Mouse (Mus musculus) common myeloid progenitor, adult 5-6 weeks (primary cell): ENCODE data around the gene 1700001P01Rik. TPM values are rescaled to one million over a fixed set of nuclear protein-coding genes. Genes with fewer than 3 reads are reported as not detected.

Experiments
- ATAC-seq: replicated peaks from 2 replicates; pipeline ENCODE4 v1.8.0; 2016; ENCODE audit warnings: low read depth, mild to moderate bottlenecking, moderate TSS enrichment, inconsistent platforms; ENCODE audit not compliant: poor library complexity, severe bottlenecking
- total RNA-seq: library from RNA; stranded (forward); fragments of 200-1000, 187-1606 nt; gene quantifications from 2 replicates; pipeline ENCODE4 v1.2.3, GENCODE M21; 2017

The 1700001P01Rik gene
- total RNA-seq = not detected in 2 replicates

GRCm38 (mm10) chr11:97775808-97776496 lies at the start of gene 1700001P01Rik:
Gene 1700001P01Rik (minus strand): TSS chr11:97775918.
- no peak for ATAC-seq

- peak; percentile 31 for ATAC-seq
These were observed 49.6 kb upstream of the 1700001P01Rik start for GRCm38 (mm10) chr11:97825295-97825694.

- 0 out of 2 replicates have a peak, but pooled peaks have one; percentile 12 for ATAC-seq
These were observed 49.2 kb upstream of the 1700001P01Rik start for GRCm38 (mm10) chr11:97824895-97825294.

GRCm38 (mm10) chr11:97824168-97824567 lies 48.5 kb upstream of the 1700001P01Rik start:
- no peak for ATAC-seq

GRCm38 (mm10) chr11:97822840-97823603 lies 47.3 kb upstream of the 1700001P01Rik start:
- ATAC-seq = no peak

GRCm38 (mm10) chr11:97821401-97822064 lies 45.8 kb upstream of the 1700001P01Rik start:
- ATAC-seq = no peak

- no peak for ATAC-seq
These were observed 45.1 kb upstream of the 1700001P01Rik start for GRCm38 (mm10) chr11:97820840-97821239.

GRCm38 (mm10) chr11:97819923-97820322 lies 44.2 kb upstream of the 1700001P01Rik start:
- ATAC-seq = no peak

GRCm38 (mm10) chr11:97819102-97819501 lies 43.4 kb upstream of the 1700001P01Rik start:
- no peak for ATAC-seq

GRCm38 (mm10) chr11:97818571-97818970 lies 42.9 kb upstream of the 1700001P01Rik start:
- ATAC-seq = no peak

GRCm38 (mm10) chr11:97818003-97818402 lies 42.3 kb upstream of the 1700001P01Rik start:
- ATAC-seq = no peak

- ATAC-seq = peak; percentile 34; the same call in 1 of the 2 replicates
These were observed 41.7 kb upstream of the 1700001P01Rik start for GRCm38 (mm10) chr11:97817379-97817778.

- ATAC-seq = no peak
These were observed 41.2 kb upstream of the 1700001P01Rik start for GRCm38 (mm10) chr11:97816916-97817315.

- no peak for ATAC-seq
These were observed 40.5 kb upstream of the 1700001P01Rik start for GRCm38 (mm10) chr11:97816176-97816575.

- ATAC-seq = no peak
These were observed 40.0 kb upstream of the 1700001P01Rik start for GRCm38 (mm10) chr11:97815736-97816135.

GRCm38 (mm10) chr11:97813746-97814515 lies 38.2 kb upstream of the 1700001P01Rik start:
- no peak for ATAC-seq

GRCm38 (mm10) chr11:97813085-97813484 lies 37.4 kb upstream of the 1700001P01Rik start:
- ATAC-seq = no peak

- no peak for ATAC-seq
These were observed 36.8 kb upstream of the 1700001P01Rik start for GRCm38 (mm10) chr11:97812491-97812921.

GRCm38 (mm10) chr11:97811569-97812362 lies 36.0 kb upstream of the 1700001P01Rik start:
- no peak for ATAC-seq
